Mouse (Mus musculus): ENCODE data around the gene Gpr37l1. TPM values are rescaled to one million over a fixed set of nuclear protein-coding genes. Genes with fewer than 3 reads are reported as not detected.

The Gpr37l1 gene
- polyA plus RNA-seq (2015; fragmentation: Nextera tagmentation; extraction: Ambion mirVana) = 30.8 and 36.0 TPM in 2 replicates

GRCm38 (mm10) chr1:135167435-135167834 is at the start of gene Gpr37l1:
Gene Gpr37l1, minus strand, starts transcription at chr1:135167681.

DNA sequence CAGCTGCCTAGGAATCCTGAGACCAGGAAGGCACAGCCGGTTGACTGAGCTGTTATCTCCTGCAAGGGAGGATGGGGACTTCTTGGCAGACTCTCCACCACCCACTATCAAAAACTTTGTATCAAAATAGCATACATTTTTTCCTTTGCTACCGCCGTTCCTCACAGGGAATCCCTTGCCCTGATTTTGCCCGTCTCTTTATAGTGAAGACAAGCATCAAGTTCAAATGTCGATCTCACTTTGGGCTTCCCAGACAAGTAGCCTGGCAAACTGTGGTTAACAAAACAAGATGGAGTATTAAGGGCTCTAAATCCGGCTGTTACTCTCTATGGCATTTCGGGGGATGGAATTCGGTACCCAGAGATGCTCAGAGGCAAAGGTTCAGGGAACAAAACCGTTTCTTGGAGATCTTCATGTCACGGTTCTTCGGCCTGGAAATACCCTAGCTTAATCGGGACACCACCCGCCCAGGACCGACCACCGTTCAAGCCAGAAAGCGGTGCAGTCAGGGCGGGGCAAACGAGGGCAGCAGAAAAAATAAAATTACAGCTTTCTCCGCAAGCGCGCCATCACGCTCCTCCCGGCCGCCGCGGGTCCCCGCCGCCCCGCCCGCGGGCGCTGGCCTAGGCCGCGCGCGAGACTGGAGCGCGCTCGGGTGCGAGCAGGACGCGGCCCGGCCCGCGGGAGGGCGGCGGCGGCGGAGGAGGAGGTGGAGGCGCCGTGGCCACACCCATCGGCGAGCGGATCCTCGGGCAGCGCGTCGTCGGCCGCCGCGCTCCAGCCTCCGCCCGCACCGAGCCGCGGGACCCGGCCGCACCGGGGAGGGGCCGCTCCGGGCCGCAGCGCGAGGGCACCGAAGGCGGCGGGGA is 21.2 kb downstream of the Gpr37l1 start, which contains the start of gene Arl8a:
Gene Arl8a, plus strand, starts transcription at position 748 of the 869 bp plus-strand sequence.

GRCm38 (mm10) chr1:135132473-135132872 is 35.0 kb downstream of the Gpr37l1 start, which contains the start of gene Ptpn7:
Gene Ptpn7, plus strand, starts transcription at chr1:135132700.

Other genes starting within 250 kb of the Gpr37l1 start
- gene Ppp1r12b, start 211.7 kb downstream of the Gpr37l1 start, polyA plus RNA-seq (2015; fragmentation: Nextera tagmentation; extraction: Ambion mirVana) = 14.1 and 15.2 TPM in 2 replicates
- gene Ube2t, start 205.1 kb downstream of the Gpr37l1 start, polyA plus RNA-seq (2015; fragmentation: Nextera tagmentation; extraction: Ambion mirVana) = 5.1 and 7.5 TPM in 2 replicates
- 3.9 and 4.1 TPM in 2 replicates for gene Lgr6, start 62.4 kb downstream of the Gpr37l1 start, polyA plus RNA-seq (2015; fragmentation: Nextera tagmentation; extraction: Ambion mirVana)
- gene Ptpn7, start 35.0 kb downstream of the Gpr37l1 start, polyA plus RNA-seq (2015; fragmentation: Nextera tagmentation; extraction: Ambion mirVana) = 0.06 and 0.23 TPM in 2 replicates
- gene Arl8a, start 20.9 kb downstream of the Gpr37l1 start, polyA plus RNA-seq (2015; fragmentation: Nextera tagmentation; extraction: Ambion mirVana) = 352 and 380 TPM in 2 replicates
- gene Elf3, start 90.9 kb upstream of the Gpr37l1 start, polyA plus RNA-seq (2015; fragmentation: Nextera tagmentation; extraction: Ambion mirVana) = 0.29 and 0.36 TPM in 2 replicates
- gene Rnpep, start 116.4 kb upstream of the Gpr37l1 start, polyA plus RNA-seq (2015; fragmentation: Nextera tagmentation; extraction: Ambion mirVana) = 51.3 and 57.2 TPM in 2 replicates
- gene Timm17a, start 146.1 kb upstream of the Gpr37l1 start, polyA plus RNA-seq (2015; fragmentation: Nextera tagmentation; extraction: Ambion mirVana) = 225 and 264 TPM in 2 replicates
- gene Lmod1, start 157.1 kb upstream of the Gpr37l1 start, polyA plus RNA-seq (2015; fragmentation: Nextera tagmentation; extraction: Ambion mirVana) = 0.17 and 0.18 TPM in 2 replicates
- 162 and 164 TPM in 2 replicates for gene Shisa4, start 207.6 kb upstream of the Gpr37l1 start, polyA plus RNA-seq (2015; fragmentation: Nextera tagmentation; extraction: Ambion mirVana)

All from neural tube, postnatal 0 days (tissue).